Mouse (Mus musculus) left cerebral cortex, postnatal 10 days (tissue): Measurements from ENCODE around the gene Cnga1. TPM values are rescaled to one million over a fixed set of nuclear protein-coding genes. Genes with fewer than 3 reads are reported as not detected.
"Not testable (repeated sequence)": the region's sequence is repeated elsewhere in the genome, so short reads cannot be mapped to it uniquely, and the experiment has no call there.

Source experiments
- DNase-seq, 2 experiments: peaks; one replicate each; pipeline ENCODE4 v3.0.0; 2021 to 2022; ENCODE audit warnings: low spot score in 2 of 2, mixed read lengths in 1 of 2; ENCODE audit errors: extremely low spot score in 1 of 2
- intact Hi-C: fragments of 180-260 bp; cut with DNase I; formaldehyde crosslinking; loops from one replicate; pipeline ENCODE4 v1.15.1; 2025
- total RNA-seq, 2 experiments: library from RNA; stranded (reverse); gene quantifications; 2 replicates each; pipeline ENCODE4 v1.2.3; 2021

Gene Cnga1
- total RNA-seq, 2 experiments from 2014 or later = not detected

GRCm38 (mm10) chr5:72563183-72563582 lies 80.9 kb downstream of the Cnga1 start:
- intact Hi-C loops, DNase-seq: not testable (repeated sequence)

DNA sequence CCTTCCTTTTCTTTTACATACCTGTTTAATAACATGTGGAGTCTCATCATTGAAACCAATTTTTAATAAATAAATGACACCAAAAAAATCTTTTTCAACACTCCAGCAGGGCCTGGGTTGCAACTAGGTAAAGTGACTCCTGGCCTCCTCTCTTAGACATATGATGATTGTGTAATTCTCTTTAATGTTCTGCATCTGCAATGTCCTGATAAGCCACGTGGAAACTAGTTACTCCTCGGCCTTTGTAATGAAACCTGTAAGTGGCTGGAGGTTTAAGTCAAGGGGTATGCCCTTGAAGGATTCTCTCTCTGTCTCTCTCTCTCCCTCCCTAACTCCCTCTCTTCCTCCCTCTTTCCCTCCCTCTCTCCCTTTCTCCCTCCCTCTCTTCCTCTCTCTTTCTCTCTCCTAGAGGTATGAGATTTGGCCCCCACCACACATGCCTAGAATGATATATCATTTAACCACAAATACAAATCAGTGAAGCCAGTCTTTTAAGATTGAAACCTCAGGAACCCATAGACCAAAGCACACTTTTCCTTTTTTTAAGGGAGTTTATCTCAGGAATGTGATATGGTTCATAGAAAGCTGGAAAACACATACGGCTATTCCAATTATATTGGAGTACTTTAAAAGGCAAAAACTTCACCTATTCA lies 83.0 kb downstream of the Cnga1 start:
- DNase-seq = no peak
- intact Hi-C loops = no loop called here

DNA sequence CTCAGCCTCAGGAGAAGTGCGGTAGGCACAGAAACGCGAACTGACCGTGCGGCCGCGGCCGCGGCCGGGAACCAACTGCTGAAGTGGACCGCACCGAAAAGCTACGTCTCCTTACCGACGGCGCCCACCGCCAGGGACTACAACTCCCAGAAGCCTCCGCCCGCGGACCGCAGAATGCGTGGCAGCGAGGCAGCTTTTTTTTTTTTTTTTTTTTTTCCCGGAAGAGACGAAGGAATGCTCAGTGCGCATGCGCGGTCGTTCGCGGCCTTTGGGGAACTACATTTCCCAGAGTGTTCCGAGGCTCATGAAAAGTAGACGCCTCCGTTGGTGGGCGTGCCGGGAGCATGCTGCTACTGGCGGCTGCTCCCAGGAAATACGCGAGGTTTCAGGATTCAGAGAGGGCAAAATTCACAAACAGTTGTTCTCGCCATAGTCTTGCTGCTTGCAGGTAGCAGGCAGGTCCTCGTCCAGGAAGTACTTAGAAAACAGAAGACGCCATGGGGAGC lies 84.5 kb downstream of the Cnga1 start, which contains the start of gene Nfxl1:
TSS of gene Nfxl1 (minus strand) at position 141 of the 506 bp plus-strand sequence.
- intact Hi-C loops = loop anchor here (5.0 kb wide), 1 partner anchor 198 kb away; no protein-coding TSS in a partner anchor
- peak; percentile 97 to 98 for DNase-seq

DNA sequence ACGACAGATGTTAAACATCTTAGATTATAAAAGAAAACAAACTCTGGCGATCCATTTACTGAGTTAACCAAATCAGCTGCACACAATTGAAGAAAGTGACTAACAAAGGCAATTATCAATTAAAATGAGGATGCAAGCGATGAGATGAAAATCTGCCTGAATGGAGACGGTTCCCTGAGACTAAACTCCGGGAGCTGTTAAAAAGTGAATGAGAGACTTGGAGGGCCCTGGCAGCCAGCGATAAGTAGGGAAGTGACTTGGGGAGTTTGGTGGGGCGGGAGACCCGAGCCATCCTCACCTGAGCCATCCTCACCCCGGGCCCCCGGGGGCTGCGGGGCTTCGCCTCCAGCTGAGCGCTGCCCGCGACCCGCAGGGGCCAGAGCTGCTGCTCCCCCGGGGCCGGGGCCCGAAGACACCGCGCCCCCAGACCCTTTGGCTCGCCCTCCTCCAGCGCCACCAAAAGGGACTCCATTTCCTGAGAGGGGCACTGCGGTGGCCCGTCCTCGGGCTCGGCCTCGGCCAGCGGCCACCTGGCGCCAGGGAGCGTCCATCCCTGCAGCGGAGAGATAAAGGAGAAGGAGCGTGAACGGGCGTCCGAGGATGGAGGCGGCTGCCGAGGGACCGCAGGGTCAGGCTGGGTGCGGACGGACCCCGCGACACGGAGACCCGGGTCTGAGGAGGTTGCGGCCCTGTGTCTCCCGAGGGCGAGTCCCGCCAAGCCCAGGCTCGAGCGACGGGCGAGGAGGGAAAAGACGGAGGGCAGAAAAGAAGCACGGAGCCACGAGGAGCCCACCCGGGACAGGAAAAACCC lies 85.2 kb downstream of the Cnga1 start:
- intact Hi-C loops = loop anchor here (5.0 kb wide), 1 partner anchor 198 kb away; no protein-coding TSS in a partner anchor
- peak; percentile 7 to 72 for DNase-seq

- DNase-seq = no peak
- intact Hi-C loops = loop anchor here (5.0 kb wide), 1 partner anchor 201 kb away; no protein-coding TSS in a partner anchor
Observed at GRCm38 (mm10) chr5:72556245-72556644, 87.8 kb downstream of the Cnga1 start.

Other genes starting within 250 kb of the Cnga1 start
- gene Corin, start 139.8 kb downstream of the Cnga1 start, total RNA-seq = under 1 TPM; 0.51 to 0.57 TPM
- 10 to 100 TPM; 18.1 to 19.1 TPM for gene Nfxl1, start 84.6 kb downstream of the Cnga1 start, total RNA-seq
- gene Zar1, start 63.0 kb downstream of the Cnga1 start, total RNA-seq = 1 to 10 TPM; 1.2 to 1.6 TPM
- 1 to 10 TPM; 1.7 to 1.9 TPM for gene Gm5868, start 56.7 kb downstream of the Cnga1 start, total RNA-seq
- gene Nipal1, start 3.5 kb upstream of the Cnga1 start, total RNA-seq = not detected
- gene Txk, start 108.5 kb upstream of the Cnga1 start, total RNA-seq = under 1 TPM; 0.49 to 0.56 TPM
- 10 to 100 TPM in 1 of 2 experiments, 1 to 10 TPM in 1; 7.3 to 12.4 TPM for gene Tec, start 224.2 kb upstream of the Cnga1 start, total RNA-seq